Mouse (Mus musculus) CH12.LX (cell line): ENCODE results near the gene Ints4. TPM values are rescaled to one million over a fixed set of nuclear protein-coding genes. Genes with fewer than 3 reads are reported as not detected.

Experiments
- DNase-seq: peaks from one replicate; pipeline ENCODE4 v3.0.0-alpha.2; 2013; ENCODE audit errors: extremely low read depth
- H3K27ac ChIP-seq: 2 replicates; pipeline ENCODE4 v1.5.1; 2012; ENCODE audit warnings: low read depth, mild to moderate bottlenecking, control low read depth, moderate library complexity; ENCODE audit not compliant: insufficient read depth
- H3K27me3 ChIP-seq: replicated peaks from 2 replicates; pipeline ENCODE3; 2012; ENCODE audit warnings: inconsistent platforms
- H3K36me3 ChIP-seq, 2 experiments: replicated peaks in 1 of 2; 2 replicates each; pipeline versions ENCODE3 to v1.6.1; 2012; ENCODE audit warnings: inconsistent platforms in 1 of 2, low read length in 1 of 2, mild to moderate bottlenecking in 1 of 2, mixed read lengths in 1 of 2, moderate library complexity in 1 of 2; ENCODE audit not compliant: control insufficient read depth in 1 of 2, insufficient read depth in 1 of 2
- H3K4me1 ChIP-seq, 2 experiments: 2 replicates each; pipeline ENCODE4 v1.6.1; 2012; ENCODE audit warnings: inconsistent platforms in 1 of 2, moderate library complexity in 1 of 2; ENCODE audit not compliant: insufficient read depth in 2 of 2, control insufficient read depth in 1 of 2
- H3K4me2 ChIP-seq: 2 replicates; pipeline ENCODE4 v1.6.1; 2012; ENCODE audit warnings: low read depth, mild to moderate bottlenecking, control low read depth; ENCODE audit not compliant: poor library complexity, insufficient read depth, severe bottlenecking
- H3K4me3 ChIP-seq, 3 experiments: fragments of 150-350 bp in 1 of 3; sonication (generic) in 1 of 3; replicated peaks in 1 of 3; 2 replicates each; pipeline versions ENCODE3 to v1.5.1; 2011 to 2012; ENCODE audit warnings: low read depth in 2 of 3, low read length in 2 of 3, mild to moderate bottlenecking in 2 of 3, moderate library complexity in 2 of 3, control low read depth in 1 of 3, improper control_type of control experiment in 1 of 3, inconsistent platforms in 1 of 3, mixed read lengths in 1 of 3; ENCODE audit not compliant: poor library complexity in 1 of 3
- H3K79me2 ChIP-seq: replicated peaks from 2 replicates; pipeline ENCODE4 v1.6.1; 2012; ENCODE audit warnings: mild to moderate bottlenecking, moderate library complexity; ENCODE audit not compliant: control insufficient read depth, poor library complexity, insufficient read depth, severe bottlenecking; ENCODE audit errors: extremely low read depth
- H3K9ac ChIP-seq: 2 replicates; pipeline ENCODE4 v1.6.1; 2012; ENCODE audit warnings: low read depth, mild to moderate bottlenecking, control low read depth, moderate library complexity; ENCODE audit not compliant: insufficient read depth
- H3K9me3 ChIP-seq: replicated peaks from 2 replicates; pipeline ENCODE3; 2012; ENCODE audit warnings: low read length, inconsistent platforms, mixed read lengths
- BHLHE40 ChIP-seq: IDR thresholded peaks from 2 replicates; pipeline ENCODE4 v1.6.1; 2011; ENCODE audit warnings: mild to moderate bottlenecking, low read depth, low read length, improper control_type of control experiment
- CHD1 ChIP-seq: IDR thresholded peaks from 2 replicates; pipeline ENCODE4 v1.6.1; 2012; ENCODE audit warnings: low read depth, low read length, improper control_type of control experiment, inconsistent platforms
- CHD2 ChIP-seq: IDR thresholded peaks from 2 replicates; pipeline ENCODE4 v1.6.1; 2011; ENCODE audit warnings: low read length, improper control_type of control experiment
- E2F4 ChIP-seq: IDR thresholded peaks from 2 replicates; pipeline ENCODE4 v1.6.1; 2011; ENCODE audit warnings: low read depth, low read length, improper control_type of control experiment; ENCODE audit not compliant: insufficient replicate concordance
- IRF4 ChIP-seq: IDR thresholded peaks from 2 replicates; pipeline ENCODE4 v1.6.1; 2014; ENCODE audit warnings: low read depth, mild to moderate bottlenecking, inconsistent platforms, low read length, improper control_type of control experiment
- JUN ChIP-seq: IDR thresholded peaks from 2 replicates; pipeline ENCODE4 v1.6.1; 2011; ENCODE audit warnings: low read depth, mild to moderate bottlenecking, low read length, improper control_type of control experiment, moderate library complexity; ENCODE audit not compliant: insufficient read depth
- MAX ChIP-seq: IDR thresholded peaks from 2 replicates; pipeline ENCODE4 v1.6.1; 2011; ENCODE audit warnings: low read length, improper control_type of control experiment
- MAZ ChIP-seq: IDR thresholded peaks from 2 replicates; pipeline ENCODE4 v1.6.1; 2012; ENCODE audit warnings: low read depth, mild to moderate bottlenecking, inconsistent platforms, low read length, improper control_type of control experiment, moderate library complexity
- MYC ChIP-seq: IDR thresholded peaks from 2 replicates; pipeline ENCODE4 v1.6.1; 2011; ENCODE audit warnings: low read depth, mild to moderate bottlenecking, improper control_type of control experiment, low read length
- NELFE ChIP-seq: IDR thresholded peaks from 2 replicates; pipeline ENCODE4 v1.6.1; 2011; ENCODE audit warnings: low read depth, low read length, improper control_type of control experiment
- POLR2A ChIP-seq: IDR thresholded peaks from 2 replicates; pipeline ENCODE4 v1.6.1; 2011; ENCODE audit warnings: low read depth, mild to moderate bottlenecking, improper control_type of control experiment, low read length
- POLR2AphosphoS2 ChIP-seq: IDR thresholded peaks from 2 replicates; pipeline ENCODE4 v1.6.1; 2011; ENCODE audit warnings: low read depth, low read length, improper control_type of control experiment
- RAD21 ChIP-seq: IDR thresholded peaks from 2 replicates; pipeline ENCODE4 v1.6.1; 2011; ENCODE audit warnings: low read depth, mild to moderate bottlenecking, low read length, improper control_type of control experiment, moderate library complexity
- SMC3 ChIP-seq: IDR thresholded peaks from 2 replicates; pipeline ENCODE4 v1.6.1; 2011; ENCODE audit warnings: low read depth, low read length, improper control_type of control experiment
- TBP ChIP-seq: conservative IDR thresholded peaks from 2 replicates; pipeline ENCODE4 v1.6.1; 2011; ENCODE audit warnings: low read depth, low read length, improper control_type of control experiment
- UBTF ChIP-seq: IDR thresholded peaks from 2 replicates; pipeline ENCODE4 v1.6.1; 2012; ENCODE audit warnings: low read depth, mild to moderate bottlenecking, inconsistent platforms, low read length, improper control_type of control experiment, moderate library complexity
- USF2 ChIP-seq: conservative IDR thresholded peaks from 2 replicates; pipeline ENCODE4 v1.6.1; 2011; ENCODE audit warnings: low read depth, low read length, improper control_type of control experiment
- ZC3H11A ChIP-seq: IDR thresholded peaks from 2 replicates; pipeline ENCODE4 v1.6.1; 2012; ENCODE audit warnings: low read depth, mild to moderate bottlenecking, inconsistent platforms, low read length, improper control_type of control experiment
- ZKSCAN1 ChIP-seq: IDR thresholded peaks from 2 replicates; pipeline ENCODE4 v1.6.1; 2012; ENCODE audit warnings: low read depth, inconsistent platforms, low read length, improper control_type of control experiment, borderline replicate concordance
- ZMIZ1 ChIP-seq: IDR thresholded peaks from 2 replicates; pipeline ENCODE4 v1.6.1; 2012; ENCODE audit warnings: low read depth, mild to moderate bottlenecking, inconsistent platforms, low read length, improper control_type of control experiment
- ZNF384 ChIP-seq: IDR thresholded peaks from 2 replicates; pipeline ENCODE4 v1.6.1; 2012; ENCODE audit warnings: low read depth, low read length, improper control_type of control experiment, inconsistent platforms
- dilution Hi-C: fragments of 300-500 bp; cut with MboI; formaldehyde crosslinking; loops from 2 replicates; pipeline ENCODE4 v1.14.3; 2020; ENCODE audit warnings: low sequenced_read_pairs; ENCODE audit not compliant: extremely low pct_unique_long_range_greater_than_20kb, extremely low pct_ligation_motif_present
- in situ Hi-C: fragments of 300-500 bp; cut with MboI; formaldehyde crosslinking; loops from 3 replicates; pipeline ENCODE4 v1.14.3; 2019; ENCODE audit warnings: low sequenced_read_pairs, low pct_ligation_motif_present, low pct_unique_long_range_greater_than_20kb, mixed read lengths
- polyA plus RNA-seq: library from polyadenylated mRNA; unstranded; fragments of >175 nt; gene quantifications from 2 replicates; pipeline ENCODE4 v1.2.1, GENCODE M21; 2012; ENCODE audit warnings: low read depth; ENCODE audit not compliant: insufficient read length
- total RNA-seq, 2 experiments: library from RNA; depleted of rRNA; stranded (reverse); fragments of 300-350 nt in 1 of 2; fragments of >200 nt in 1 of 2; gene quantifications; 2 replicates each; pipeline ENCODE4 v1.2.3; 2012 to 2014

Gene Ints4
- total and polyA plus RNA-seq, 3 experiments: 46.6 to 77.2 (median 67.9) TPM

GRCm38 (mm10) chr7:97434517-97434916 lies 46.2 kb upstream of the Ints4 start:
- Histone ChIP-seq H3K9ac (no peak overlapping the region), H3K27ac (no peak overlapping the region), H3K4me1 (peaks cover under 1 to 16% of the 10 kb centered on the region in 2 experiments; a peak in 3 of 4 replicates), H3K4me3 (no peak overlapping the region), H3K36me3 (no peaks in the 10 kb centered on the region), H3K27me3 (no peaks in the 10 kb centered on the region), H3K4me2 (no peak overlapping the region), H3K79me2 (no peaks in the 10 kb centered on the region), H3K9me3 (no peaks in the 10 kb centered on the region)
- dilution Hi-C loops: no loop called here
- in situ Hi-C loops: loop anchor here (25.0 kb wide), 2 partner anchors 253 to 528 kb away; partner anchors contain the start of gene Clns1a
- TF ChIP-seq E2F4 (no peak), SMC3 (no peak), RAD21 (no peak), TBP (no peak), NELFE (no peak), JUN (no peak), POLR2AphosphoS2 (no peak), MYC (no peak), MAZ (no peak)
- DNase-seq: no peak

GRCm38 (mm10) chr7:97438986-97439385 lies 41.8 kb upstream of the Ints4 start:
- in situ Hi-C loops: loop anchor here (25.0 kb wide), 2 partner anchors 248 to 523 kb away; partner anchors contain the start of gene Clns1a
- no peak for TF ChIP-seq ZKSCAN1
- TF ChIP-seq UBTF: no peak
- TF ChIP-seq MAX: no peak
- TF ChIP-seq ZNF384: no peak
- no peak for TF ChIP-seq MAZ
- TF ChIP-seq ZC3H11A: no peak
- TF ChIP-seq ZMIZ1: no peak
- TF ChIP-seq BHLHE40: no peak
- no peak for TF ChIP-seq IRF4
- no peak for TF ChIP-seq POLR2A
- no peak for TF ChIP-seq MYC
- TF ChIP-seq CHD1: no peak
- no peak for TF ChIP-seq CHD2
- TF ChIP-seq USF2: no peak
- H3K4me1 ChIP-seq: peaks cover 0 to 8% of the 10 kb centered on the region in 2 experiments; a peak in 1 of 4 replicates
- DNase-seq: no peak
- peaks cover 7% of the 10 kb centered on the region for H3K9me3 ChIP-seq
- no peaks in the 10 kb centered on the region for H3K27me3 ChIP-seq
- H3K36me3 ChIP-seq: no peaks in the 10 kb centered on the region
- no peak overlapping the region for H3K9ac ChIP-seq
- no peak overlapping the region for H3K4me2 ChIP-seq
- no peak overlapping the region for H3K27ac ChIP-seq
- dilution Hi-C loops: no loop called here
- H3K4me3 ChIP-seq: no peak overlapping the region
- H3K79me2 ChIP-seq: no peaks in the 10 kb centered on the region
